Mouse (Mus musculus) MEL (cell line): ENCODE results near the gene Svs5. TPM values are rescaled to one million over a fixed set of nuclear protein-coding genes. Genes with fewer than 3 reads are reported as not detected.

ENCODE experiments used
- DNase-seq: peaks from one replicate; pipeline ENCODE4 v3.0.0; 2011; ENCODE audit warnings: low read depth, low spot score
- H3K27ac ChIP-seq: 2 replicates; pipeline ENCODE4 v1.5.1; 2012; ENCODE audit warnings: low read depth, mild to moderate bottlenecking, control low read depth, low read length, moderate library complexity; ENCODE audit not compliant: control insufficient read depth
- H3K27me3 ChIP-seq, 2 experiments: fragments of 150-350 bp in 1 of 2; sonication (generic) in 1 of 2; 2 replicates each; pipeline ENCODE4 v1.6.1; 2012; ENCODE audit warnings: low read length in 2 of 2, mild to moderate bottlenecking in 2 of 2, improper control_type of control experiment in 1 of 2, moderate library complexity in 1 of 2; ENCODE audit not compliant: insufficient read depth in 2 of 2, control insufficient read depth in 1 of 2
- H3K36me3 ChIP-seq, 2 experiments: 2 replicates each; pipeline ENCODE4 v1.6.1; 2012 to 2014; ENCODE audit warnings: low read length in 2 of 2, improper control_type of control experiment in 1 of 2, inconsistent platforms in 1 of 2, mild to moderate bottlenecking in 1 of 2; ENCODE audit not compliant: insufficient read depth in 2 of 2, control insufficient read depth in 1 of 2
- H3K4me1 ChIP-seq, 2 experiments: fragments of 150-350 bp in 1 of 2; sonication (generic) in 1 of 2; 2 replicates each; pipeline ENCODE4 v1.6.1; 2012; ENCODE audit warnings: low read length in 2 of 2, improper control_type of control experiment in 1 of 2, mild to moderate bottlenecking in 1 of 2; ENCODE audit not compliant: insufficient read depth in 2 of 2, control insufficient read depth in 1 of 2
- H3K4me3 ChIP-seq, 2 experiments: fragments of 150-350 bp in 1 of 2; sonication (generic) in 1 of 2; 2 replicates each; pipeline ENCODE4 v1.5.1; 2012; ENCODE audit warnings: low read depth in 2 of 2, low read length in 2 of 2, mild to moderate bottlenecking in 2 of 2, moderate library complexity in 2 of 2, control low read depth in 1 of 2, improper control_type of control experiment in 1 of 2; ENCODE audit not compliant: control insufficient read depth in 1 of 2, insufficient read depth in 1 of 2
- H3K79me2 ChIP-seq: 2 replicates; pipeline ENCODE4 v1.6.1; 2012; ENCODE audit warnings: mild to moderate bottlenecking, low read length, moderate library complexity; ENCODE audit not compliant: control insufficient read depth, poor library complexity, insufficient read depth
- H3K9ac ChIP-seq: 2 replicates; pipeline ENCODE4 v1.6.1; 2012; ENCODE audit warnings: low read depth, mild to moderate bottlenecking, control low read depth, low read length, moderate library complexity; ENCODE audit not compliant: control insufficient read depth, poor library complexity, severe bottlenecking
- H3K9me3 ChIP-seq: fragments of 150-350 bp; sonication (generic); replicated peaks from 2 replicates; pipeline ENCODE4 v1.6.1; 2012; ENCODE audit warnings: mild to moderate bottlenecking, low read length, improper control_type of control experiment, moderate library complexity; ENCODE audit not compliant: insufficient read depth
- BHLHE40 ChIP-seq: IDR thresholded peaks from 2 replicates; pipeline ENCODE4 v1.6.1; 2012; ENCODE audit warnings: low read depth, mild to moderate bottlenecking, inconsistent platforms, low read length, improper control_type of control experiment, borderline replicate concordance
- CTCF ChIP-seq, 3 experiments: IDR thresholded peaks in 2 of 3; conservative IDR thresholded peaks in 1 of 3; 2 replicates each; pipeline ENCODE4 v1.5.1; 2011 to 2012; ENCODE audit warnings: low read length in 3 of 3, low read depth in 2 of 3, mild to moderate bottlenecking in 2 of 3, improper control_type of control experiment in 1 of 3, inconsistent platforms in 1 of 3, mixed read lengths in 1 of 3, moderate library complexity in 1 of 3; ENCODE audit not compliant: control insufficient read depth in 1 of 3, insufficient read depth in 1 of 3, poor library complexity in 1 of 3, severe bottlenecking in 1 of 3
- ELF1 ChIP-seq: IDR thresholded peaks from 2 replicates; pipeline ENCODE4 v1.6.1; 2014; ENCODE audit warnings: low read depth, mild to moderate bottlenecking, inconsistent platforms, low read length, improper control_type of control experiment, moderate library complexity
- ETS1 ChIP-seq: IDR thresholded peaks from 2 replicates; pipeline ENCODE4 v1.6.1; 2012; ENCODE audit warnings: low read depth, mild to moderate bottlenecking, inconsistent platforms, low read length, improper control_type of control experiment, moderate library complexity
- GATA1 ChIP-seq: IDR thresholded peaks from 2 replicates; pipeline ENCODE4 v1.6.1; 2011; ENCODE audit warnings: low read depth, low read length, improper control_type of control experiment
- JUND ChIP-seq: IDR thresholded peaks from 2 replicates; pipeline ENCODE4 v1.6.1; 2011; ENCODE audit warnings: low read depth, mild to moderate bottlenecking, improper control_type of control experiment, low read length
- MAFK ChIP-seq: IDR thresholded peaks from 2 replicates; pipeline ENCODE4 v1.6.1; 2011; ENCODE audit warnings: low read depth, mild to moderate bottlenecking, low read length, improper control_type of control experiment, borderline replicate concordance
- MAX ChIP-seq: IDR thresholded peaks from 2 replicates; pipeline ENCODE4 v1.6.1; 2011; ENCODE audit warnings: low read length, improper control_type of control experiment
- MXI1 ChIP-seq: IDR thresholded peaks from 2 replicates; pipeline ENCODE4 v1.6.1; 2011; ENCODE audit warnings: mild to moderate bottlenecking, low read depth, low read length, improper control_type of control experiment
- MYB ChIP-seq: IDR thresholded peaks from 2 replicates; pipeline ENCODE4 v1.6.1; 2011; ENCODE audit warnings: mild to moderate bottlenecking, low read depth, low read length, improper control_type of control experiment
- NELFE ChIP-seq: IDR thresholded peaks from 2 replicates; pipeline ENCODE4 v1.6.1; 2011; ENCODE audit warnings: low read depth, low read length, improper control_type of control experiment
- NRF1 ChIP-seq: IDR thresholded peaks from 2 replicates; pipeline ENCODE4 v1.6.1; 2014; ENCODE audit warnings: low read depth, mild to moderate bottlenecking, inconsistent platforms, low read length, improper control_type of control experiment, moderate library complexity; ENCODE audit not compliant: poor library complexity, insufficient read depth, severe bottlenecking
- POLR2A ChIP-seq, 2 experiments: IDR thresholded peaks; 2 replicates each; pipeline ENCODE4 v1.6.1; 2011 to 2012; ENCODE audit warnings: low read length in 2 of 2, mild to moderate bottlenecking in 2 of 2, control low read depth in 1 of 2, improper control_type of control experiment in 1 of 2, low read depth in 1 of 2, moderate library complexity in 1 of 2; ENCODE audit not compliant: control insufficient read depth in 1 of 2, insufficient read depth in 1 of 2, poor library complexity in 1 of 2
- RAD21 ChIP-seq: IDR thresholded peaks from 2 replicates; pipeline ENCODE4 v1.6.1; 2011; ENCODE audit warnings: mild to moderate bottlenecking, low read depth, low read length, improper control_type of control experiment
- RCOR1 ChIP-seq: IDR thresholded peaks from 2 replicates; pipeline ENCODE4 v1.6.1; 2012; ENCODE audit warnings: low read depth, mild to moderate bottlenecking, inconsistent platforms, low read length, improper control_type of control experiment
- SMC3 ChIP-seq: IDR thresholded peaks from 2 replicates; pipeline ENCODE4 v1.6.1; 2011; ENCODE audit warnings: low read depth, low read length, improper control_type of control experiment
- TBP ChIP-seq: IDR thresholded peaks from 2 replicates; pipeline ENCODE4 v1.8.0; 2011; ENCODE audit warnings: low read depth, low read length, improper control_type of control experiment
- TCF12 ChIP-seq: IDR thresholded peaks from 2 replicates; pipeline ENCODE4 v1.6.1; 2014; ENCODE audit warnings: low read depth, mild to moderate bottlenecking, inconsistent platforms, low read length, improper control_type of control experiment, moderate library complexity
- UBTF ChIP-seq: IDR thresholded peaks from 2 replicates; pipeline ENCODE4 v1.6.1; 2012; ENCODE audit warnings: low read depth, mild to moderate bottlenecking, inconsistent platforms, low read length, improper control_type of control experiment, moderate library complexity, borderline replicate concordance; ENCODE audit not compliant: insufficient read depth
- ZC3H11A ChIP-seq: IDR thresholded peaks from 2 replicates; pipeline ENCODE4 v1.6.1; 2012; ENCODE audit warnings: low read depth, mild to moderate bottlenecking, inconsistent platforms, low read length, improper control_type of control experiment
- ZMIZ1 ChIP-seq: IDR thresholded peaks from 2 replicates; pipeline ENCODE4 v1.6.1; 2012; ENCODE audit warnings: low read depth, mild to moderate bottlenecking, inconsistent platforms, low read length, improper control_type of control experiment, moderate library complexity
- polyA plus RNA-seq, 2 experiments: library from polyadenylated mRNA; stranded (reverse) in 1 of 2; unstranded in 1 of 2; fragments of >175 nt in 1 of 2; fragments of >200 nt in 1 of 2; gene quantifications; 2 replicates each; pipeline versions ENCODE4 v1.2.1 to v1.2.4; 2012; ENCODE audit warnings: low replicate concordance in 2 of 2, low read depth in 1 of 2; ENCODE audit not compliant: insufficient read length in 2 of 2, insufficient read depth in 1 of 2, missing spikeins in 1 of 2
- total RNA-seq: library from RNA; depleted of rRNA; stranded (reverse); fragments of 300-350 nt; gene quantifications from 2 replicates; pipeline ENCODE4 v1.2.3, GENCODE M21; 2012

The Svs5 gene
- total and polyA plus RNA-seq, 3 experiments, result not detected

GRCm38 (mm10) chr2:164377478-164378426, 45.2 kb downstream of the Svs5 start:
- Histone ChIP-seq H3K9me3 (no peaks in the 10 kb centered on the region), H3K36me3 (no peaks in the 10 kb centered on the region), H3K4me1 (no peaks in the 10 kb centered on the region), H3K4me3 (no peak overlapping the region), H3K9ac (no peak overlapping the region), H3K27me3 (peaks cover 4 to 5% of the 10 kb centered on the region in 2 experiments), H3K27ac (no peak overlapping the region), H3K79me2 (no peaks in the 10 kb centered on the region)
- TF ChIP-seq RAD21 (no peak), JUND (no peak), MAX (no peak), ETS1 (no peak), NELFE (no peak), UBTF (no peak), MAFK (no peak), POLR2A (IDR thresholded peaks at IDR 0.05; ENCODE audit: control insufficient read depth in 1 of 2, insufficient read depth in 1 of 2, low read depth in 1 of 2, low read length in 2 of 2, poor library complexity in 1 of 2) (no peak), TBP (no peak), ZMIZ1 (no peak), GATA1 (no peak), BHLHE40 (no peak), TCF12 (no peak), ELF1 (no peak), SMC3 (no peak), MYB (no peak), RCOR1 (no peak), MXI1 (no peak), CTCF (IDR thresholded peaks at IDR 0.05 in 2 of 3, conservative IDR thresholded peaks at IDR 0.05 in 1 of 3; ENCODE audit: control insufficient read depth in 1 of 3, insufficient read depth in 1 of 3, low read depth in 2 of 3, low read length in 3 of 3, poor library complexity in 1 of 3, severe bottlenecking in 1 of 3) (no peak)
- DNase-seq, result no peak

GRCm38 (mm10) chr2:164381726-164382125, 49.2 kb downstream of the Svs5 start:
- TF ChIP-seq ZC3H11A, result no peak
- peak; percentile 37 for TF ChIP-seq SMC3
- TF ChIP-seq RAD21, result peak; percentile 3
- TF ChIP-seq CTCF (IDR thresholded peaks at IDR 0.05 in 2 of 3, conservative IDR thresholded peaks at IDR 0.05 in 1 of 3; ENCODE audit: control insufficient read depth in 1 of 3, insufficient read depth in 1 of 3, low read depth in 2 of 3, low read length in 3 of 3, poor library complexity in 1 of 3, severe bottlenecking in 1 of 3), result peak; percentile 31 to 81 (median 59)
- TF ChIP-seq NRF1, result no peak
- TF ChIP-seq, all 39 proteins: peak for 3
- Histone ChIP-seq H3K4me3 (no peak overlapping the region), H3K4me1 (no peaks in the 10 kb centered on the region), H3K36me3 (no peaks in the 10 kb centered on the region), H3K9me3 (no peaks in the 10 kb centered on the region), H3K27ac (no peak overlapping the region), H3K9ac (no peak overlapping the region), H3K79me2 (no peaks in the 10 kb centered on the region), H3K27me3 (peaks cover 3 to 5% of the 10 kb centered on the region in 2 experiments)
- peak; percentile 64 for DNase-seq
